Mouse (Mus musculus) splenic B cell, adult 2 months (primary cell): ENCODE measurements around the gene Fxyd5.
A peak's percentile ranks its signal among the peaks of the same experiment; 100 is the strongest.

Experiments used
- DNase-seq: peaks from one replicate; pipeline ENCODE4 v3.0.0-alpha.2; 2011; ENCODE audit warnings: low read depth, low spot score
- H3K27me3 ChIP-seq: 2 replicates; pipeline ENCODE4 v1.6.1; 2012; ENCODE audit warnings: mild to moderate bottlenecking, low read length, moderate library complexity, mixed read lengths; ENCODE audit not compliant: control insufficient read depth, poor library complexity, insufficient read depth, severe bottlenecking
- H3K36me3 ChIP-seq: 2 replicates; pipeline ENCODE4 v1.6.1; 2012; ENCODE audit warnings: mild to moderate bottlenecking, low read length, moderate library complexity, mixed read lengths; ENCODE audit not compliant: control insufficient read depth, poor library complexity, insufficient read depth, severe bottlenecking

Fxyd5 gene

DNA sequence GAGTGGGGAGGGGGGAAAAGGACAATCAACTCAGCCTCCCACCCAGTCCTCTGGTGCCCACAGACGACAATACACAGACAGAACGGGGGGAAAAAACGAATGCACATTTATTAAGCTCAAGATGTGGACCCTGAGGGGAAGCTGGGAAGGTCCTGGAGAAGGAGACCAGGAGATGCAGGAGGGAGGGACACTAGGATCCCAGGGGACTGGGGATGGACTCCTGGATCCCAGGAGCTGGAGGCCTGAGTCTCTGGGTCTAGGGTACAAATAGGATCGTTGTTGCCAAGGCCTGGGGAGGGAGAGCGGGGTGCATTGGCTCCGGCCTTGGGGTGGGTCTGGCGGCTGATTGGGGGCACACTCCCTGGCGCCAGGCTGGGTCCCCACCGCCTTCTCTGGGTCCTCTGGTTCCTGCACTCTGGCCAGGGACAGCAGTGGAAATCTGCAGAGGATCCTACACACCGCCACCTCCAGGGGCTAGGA lies at the start of gene Fxyd5:
Gene Fxyd5 (minus strand): TSS at position 51 of the 480 bp plus-strand sequence.
- Histone ChIP-seq H3K36me3 (0 out of 2 replicates have a peak, but pooled peaks cover 2% of the 10 kb centered on the region), H3K27me3 (no peaks in the 10 kb centered on the region)
- DNase-seq: no peak

DNA sequence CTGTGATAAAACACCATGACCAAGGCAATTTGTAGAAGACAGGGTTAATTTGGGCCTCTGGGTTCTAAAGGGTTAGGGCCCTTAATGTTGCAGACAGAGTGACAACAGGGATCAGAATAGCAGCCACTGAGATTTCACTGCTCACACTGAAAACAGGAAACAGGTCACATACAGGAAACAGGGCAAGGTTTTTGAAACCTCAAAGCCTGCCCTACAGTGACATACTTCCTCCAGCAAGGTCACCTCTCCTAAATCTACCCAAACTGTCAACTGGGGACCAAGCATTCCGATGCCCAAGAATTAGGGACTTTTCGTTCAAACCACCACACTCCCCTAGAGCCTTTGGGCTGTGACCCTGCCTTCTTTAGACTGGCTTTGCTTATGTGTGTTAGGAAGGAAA lies 47.4 kb upstream of the Fxyd5 start:
- H3K27me3 ChIP-seq: no peaks in the 10 kb centered on the region
- DNase-seq: peak; percentile 80
- H3K36me3 ChIP-seq: no peaks in the 10 kb centered on the region

DNA sequence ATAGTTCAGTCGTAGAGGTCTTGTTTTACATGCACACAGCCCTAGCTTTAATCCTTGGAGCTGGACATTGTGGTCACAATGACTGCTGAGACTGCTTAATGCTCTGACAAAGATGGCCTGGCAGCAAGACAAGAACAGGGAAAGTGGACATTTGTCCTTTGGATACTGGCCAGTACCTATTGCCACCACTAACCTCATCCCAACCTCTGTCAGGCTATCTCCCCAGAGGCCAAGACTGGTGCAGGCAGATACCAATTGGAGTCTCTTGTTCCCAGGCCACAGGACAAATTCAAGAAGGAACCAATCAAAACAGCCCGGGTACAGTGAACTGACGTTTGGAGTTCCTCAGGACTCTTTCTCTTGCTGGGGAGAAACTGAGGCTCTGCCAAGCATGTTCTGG lies 45.9 kb upstream of the Fxyd5 start:
- H3K36me3 ChIP-seq: no peaks in the 10 kb centered on the region
- no peak for DNase-seq
- H3K27me3 ChIP-seq: no peaks in the 10 kb centered on the region

DNA sequence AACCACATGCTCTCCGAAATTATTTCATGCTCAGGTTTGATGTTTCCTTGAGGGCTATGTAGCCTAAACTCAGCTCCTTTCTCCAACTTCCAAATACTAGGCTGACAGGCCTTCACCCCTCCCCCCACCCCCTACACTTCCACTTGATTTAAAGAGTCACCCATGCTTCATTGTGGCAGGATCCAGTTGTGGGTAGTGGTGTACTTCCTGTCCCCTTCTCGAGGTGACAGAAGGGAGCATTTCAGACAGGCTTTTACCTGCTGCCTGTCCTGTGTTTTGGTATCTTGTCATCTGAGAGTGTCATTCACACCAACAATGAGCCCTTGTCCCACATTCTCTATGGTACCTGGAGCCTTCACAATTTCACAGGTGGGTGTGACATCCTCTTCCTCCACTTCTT lies 45.0 kb upstream of the Fxyd5 start:
- Histone ChIP-seq H3K27me3 (no peaks in the 10 kb centered on the region), H3K36me3 (no peaks in the 10 kb centered on the region)
- DNase-seq: no peak

DNA sequence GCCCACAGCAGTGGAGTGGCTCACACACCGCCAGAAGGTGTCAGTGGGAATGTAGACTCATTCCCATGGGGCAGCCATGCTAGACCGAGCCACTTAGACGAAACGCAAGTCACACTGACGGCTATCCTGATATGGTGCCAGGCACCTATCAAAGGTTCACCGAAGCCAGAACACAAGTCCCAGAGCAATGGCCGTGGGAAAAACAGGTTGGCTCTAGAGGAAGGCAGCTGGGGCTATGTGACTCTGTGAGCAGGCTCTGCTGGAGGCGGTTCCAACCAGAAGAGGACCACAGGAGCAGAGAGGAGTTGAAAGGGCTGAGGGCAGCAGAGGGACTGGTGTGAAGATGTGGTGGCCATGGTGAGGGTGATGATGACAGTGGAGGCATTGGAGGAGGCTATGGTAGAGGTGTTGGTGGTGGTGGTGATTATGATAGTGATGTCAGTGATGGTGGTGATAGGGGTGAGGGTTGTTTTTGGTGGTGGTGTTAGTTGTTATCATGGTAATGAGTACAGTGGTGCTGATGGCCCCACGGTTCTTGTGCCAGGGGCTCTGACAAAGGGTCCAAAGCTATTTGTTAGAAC lies 44.0 kb upstream of the Fxyd5 start:
- no peak for DNase-seq
- no peaks in the 10 kb centered on the region for H3K36me3 ChIP-seq
- H3K27me3 ChIP-seq: no peaks in the 10 kb centered on the region

DNA sequence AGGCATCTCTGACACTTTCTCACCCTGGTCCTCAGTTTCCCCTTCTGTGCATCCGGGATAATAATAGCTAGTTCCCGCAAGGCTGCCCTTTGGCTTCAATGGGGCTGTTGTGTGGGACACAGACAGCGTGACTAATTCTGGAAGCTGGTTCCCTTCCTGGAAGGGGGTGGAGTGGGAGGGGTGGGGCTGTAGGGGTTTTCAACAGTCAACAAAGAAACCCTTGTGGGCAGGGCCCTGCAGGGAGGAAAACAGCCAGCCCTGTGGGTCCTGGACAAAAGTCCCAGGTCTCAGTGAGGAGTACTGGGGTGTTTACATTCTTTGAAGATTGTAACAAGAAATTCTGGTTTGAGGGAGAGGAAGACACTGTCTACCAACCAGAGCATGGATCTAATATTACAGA lies 42.9 kb upstream of the Fxyd5 start:
- H3K27me3 ChIP-seq: no peaks in the 10 kb centered on the region
- DNase-seq: no peak

DNA sequence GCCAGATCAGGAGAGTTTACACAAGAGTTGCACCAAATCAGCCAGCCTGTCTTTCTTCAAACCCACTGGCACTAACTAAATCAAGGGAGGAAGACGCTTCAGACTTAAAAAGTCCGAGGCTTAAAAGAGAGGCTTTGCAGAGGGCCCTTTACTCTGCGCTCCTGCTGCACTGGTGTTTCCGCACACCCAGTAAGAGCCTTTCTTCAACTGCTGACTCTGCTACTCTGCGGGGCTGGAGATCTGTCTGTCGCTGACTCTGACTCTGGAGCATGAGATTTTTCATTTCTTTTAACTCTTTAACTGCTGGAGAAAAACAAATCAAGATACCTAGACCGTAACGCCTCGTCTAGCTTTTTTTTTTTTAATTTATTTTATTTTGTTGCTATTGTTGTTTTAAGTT lies 41.9 kb upstream of the Fxyd5 start:
- DNase-seq: no peak
- Histone ChIP-seq H3K27me3 (no peaks in the 10 kb centered on the region), H3K36me3 (no peaks in the 10 kb centered on the region)

More for the DNA sequence above, 42.9 kb upstream of the Fxyd5 start:
- no peaks in the 10 kb centered on the region for H3K36me3 ChIP-seq

DNA sequence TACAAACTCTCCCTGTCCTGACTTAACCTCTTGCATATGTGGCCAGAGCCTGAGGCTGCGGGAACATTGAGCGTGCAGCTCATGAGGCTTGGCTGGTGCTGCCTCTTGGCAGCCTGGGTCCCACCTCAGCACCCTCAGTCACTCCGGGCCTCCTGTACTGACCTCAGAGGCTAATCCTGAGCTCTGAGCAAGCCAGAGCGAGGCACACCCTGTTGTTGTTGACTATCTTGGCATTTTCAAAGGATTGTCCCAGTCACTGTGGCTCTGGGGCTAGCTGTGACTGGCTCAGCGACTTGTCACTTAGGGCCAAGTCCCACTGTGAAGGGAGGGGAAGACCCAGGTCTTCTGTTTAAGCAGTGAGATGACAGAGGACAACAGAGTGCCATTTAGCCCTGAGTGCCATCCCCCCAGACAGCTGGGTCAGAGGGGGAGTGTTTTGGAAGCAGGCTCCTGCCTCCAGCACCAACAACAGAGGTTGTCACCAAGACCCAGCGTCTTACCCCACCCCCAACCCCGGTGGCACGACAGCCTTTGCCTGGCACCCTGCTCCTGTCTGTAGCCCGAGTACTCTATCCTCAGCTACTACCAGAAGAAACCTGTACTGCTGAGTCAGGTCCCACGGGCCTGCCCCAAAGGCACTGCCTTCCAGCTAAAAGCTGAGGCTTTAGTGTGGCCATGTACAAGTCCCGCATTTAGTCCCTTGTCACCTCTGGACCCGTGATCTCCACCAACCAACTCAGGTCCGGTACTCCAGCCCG lies 40.7 kb upstream of the Fxyd5 start:
- H3K27me3 ChIP-seq: no peaks in the 10 kb centered on the region
- no peak for DNase-seq
- H3K36me3 ChIP-seq: no peaks in the 10 kb centered on the region

DNA sequence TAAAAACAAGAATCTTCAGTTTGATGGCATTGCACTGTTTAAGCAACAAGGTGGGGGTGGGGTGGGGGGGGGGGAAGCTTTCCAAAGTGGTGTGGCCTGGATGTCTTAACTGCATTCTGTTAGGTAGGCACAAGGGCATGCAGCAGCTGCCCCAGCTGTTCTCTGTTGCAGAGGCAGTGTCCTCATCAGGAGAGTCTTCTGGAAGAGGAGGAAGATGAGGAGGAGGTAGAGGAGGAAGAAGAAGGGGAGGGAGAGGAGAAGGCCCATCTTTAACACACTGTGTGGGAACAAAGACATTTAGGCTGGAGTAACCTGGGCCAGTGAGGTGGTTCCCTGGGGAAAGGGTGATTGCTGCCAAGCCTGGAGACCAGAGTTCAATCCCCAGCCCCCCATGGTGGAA lies 39.8 kb upstream of the Fxyd5 start:
- H3K36me3 ChIP-seq: no peaks in the 10 kb centered on the region
- no peaks in the 10 kb centered on the region for H3K27me3 ChIP-seq
- DNase-seq: no peak

DNA sequence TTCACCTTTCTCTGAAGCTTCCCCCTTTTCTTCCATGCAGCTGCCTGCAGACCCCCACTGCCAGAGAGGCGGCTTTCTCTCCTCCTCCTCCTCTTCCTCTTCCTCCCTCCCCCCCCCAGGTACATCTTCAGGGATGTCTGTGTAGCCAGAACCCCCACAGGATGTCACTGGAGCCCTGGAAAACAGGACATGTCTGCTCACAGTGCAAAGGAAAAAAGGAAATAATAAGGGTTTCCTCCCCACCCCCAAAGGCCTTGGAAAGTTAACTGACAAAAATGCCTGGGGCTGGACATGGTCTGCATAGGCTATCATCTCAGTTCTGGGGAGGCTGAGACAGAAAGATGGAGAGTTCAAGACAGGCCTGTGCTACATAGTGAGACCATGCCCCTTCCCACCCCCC lies 38.8 kb upstream of the Fxyd5 start:
- H3K36me3 ChIP-seq: no peaks in the 10 kb centered on the region
- DNase-seq: no peak
- no peaks in the 10 kb centered on the region for H3K27me3 ChIP-seq

DNA sequence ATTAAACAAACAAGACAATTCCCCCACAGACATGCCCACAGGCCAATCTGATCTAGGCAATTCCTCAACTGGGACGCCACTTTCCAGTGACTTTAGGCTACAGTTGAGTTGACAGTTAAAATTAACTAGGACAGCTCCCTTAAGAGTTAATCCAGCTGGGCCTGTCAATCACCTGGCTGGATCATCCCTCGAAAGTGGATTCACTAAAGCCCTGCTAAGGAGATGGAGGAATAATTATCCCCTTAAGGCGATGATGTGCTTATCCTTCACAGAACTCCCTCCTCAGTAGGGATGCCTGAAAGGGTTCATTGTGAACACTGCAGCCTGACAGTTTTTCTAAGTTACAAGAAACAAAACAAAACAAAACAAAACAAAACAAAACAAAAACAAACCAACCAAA lies 38.3 kb upstream of the Fxyd5 start:
- no peak for DNase-seq
- H3K36me3 ChIP-seq: no peaks in the 10 kb centered on the region
- H3K27me3 ChIP-seq: no peaks in the 10 kb centered on the region

DNA sequence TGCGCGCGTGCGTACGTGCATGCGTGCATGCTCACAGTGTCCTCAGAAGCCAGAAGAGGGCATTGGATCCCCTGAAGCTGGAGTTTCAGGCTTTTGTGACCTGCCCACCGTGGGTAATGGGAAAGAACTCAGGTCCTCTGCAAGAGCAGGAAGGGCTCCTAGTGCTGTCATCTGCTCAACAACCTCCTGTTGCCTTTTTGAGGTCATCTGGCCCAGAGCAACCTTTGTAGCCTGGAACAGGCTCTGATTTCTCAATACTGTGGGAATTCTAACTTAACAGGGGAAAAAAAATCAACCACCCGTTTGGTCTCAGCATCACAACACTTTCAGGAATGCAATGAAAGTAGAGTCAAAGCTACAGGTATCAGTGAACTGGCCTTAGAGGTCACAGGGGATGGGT lies 37.4 kb upstream of the Fxyd5 start:
- no peaks in the 10 kb centered on the region for H3K27me3 ChIP-seq
- no peak for DNase-seq
- no peaks in the 10 kb centered on the region for H3K36me3 ChIP-seq

DNA sequence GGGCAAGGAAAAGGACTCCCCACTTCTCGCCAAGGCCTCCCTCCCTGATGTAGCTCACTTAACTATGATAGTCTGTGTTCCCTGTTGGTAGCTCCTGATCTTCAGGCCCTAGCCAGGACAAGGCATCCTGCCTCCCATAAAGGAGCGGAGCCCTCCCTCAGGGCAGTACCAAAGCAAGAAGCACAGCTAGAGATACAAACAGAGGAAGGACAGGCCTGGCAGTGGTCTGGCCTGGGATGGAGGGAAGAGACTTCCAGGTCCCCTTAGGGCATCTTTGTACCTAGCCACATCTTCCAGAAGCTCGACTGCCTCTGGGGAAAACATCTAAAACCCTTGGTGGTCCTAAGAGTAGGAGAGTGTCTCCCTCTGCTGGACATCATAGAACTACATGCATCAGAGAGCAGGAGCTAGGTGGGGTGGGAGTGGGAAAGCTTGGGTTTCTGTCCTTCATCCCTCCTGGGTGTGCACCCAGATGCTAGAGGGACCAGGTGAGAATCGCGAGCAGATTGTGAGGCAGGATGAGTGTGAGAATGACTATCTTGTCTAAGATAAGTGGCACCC lies 35.7 kb upstream of the Fxyd5 start:
- Histone ChIP-seq H3K36me3 (no peaks in the 10 kb centered on the region), H3K27me3 (no peaks in the 10 kb centered on the region)
- peak; percentile 74 for DNase-seq

DNA sequence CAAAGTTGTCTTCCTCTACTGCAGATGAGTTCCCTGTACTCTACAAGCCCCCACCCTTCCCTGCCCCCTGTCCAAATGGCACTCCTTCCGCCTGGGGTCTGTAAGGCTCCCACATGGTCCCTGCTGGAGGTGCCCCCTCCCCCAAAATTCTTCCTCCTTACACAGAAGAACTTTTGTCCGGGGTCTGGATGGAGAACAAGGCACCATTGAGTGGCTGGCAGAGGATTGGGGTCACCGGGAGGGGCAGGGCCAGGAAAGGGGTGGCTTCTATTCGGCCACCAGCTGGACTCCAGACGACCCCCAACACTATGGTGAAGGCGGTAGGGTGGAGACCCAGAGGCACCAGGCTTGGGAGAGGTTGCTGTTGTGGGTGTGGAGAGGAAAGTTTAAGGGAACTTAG lies 35.2 kb upstream of the Fxyd5 start:
- DNase-seq: no peak
- Histone ChIP-seq H3K36me3 (no peaks in the 10 kb centered on the region), H3K27me3 (no peaks in the 10 kb centered on the region)

DNA sequence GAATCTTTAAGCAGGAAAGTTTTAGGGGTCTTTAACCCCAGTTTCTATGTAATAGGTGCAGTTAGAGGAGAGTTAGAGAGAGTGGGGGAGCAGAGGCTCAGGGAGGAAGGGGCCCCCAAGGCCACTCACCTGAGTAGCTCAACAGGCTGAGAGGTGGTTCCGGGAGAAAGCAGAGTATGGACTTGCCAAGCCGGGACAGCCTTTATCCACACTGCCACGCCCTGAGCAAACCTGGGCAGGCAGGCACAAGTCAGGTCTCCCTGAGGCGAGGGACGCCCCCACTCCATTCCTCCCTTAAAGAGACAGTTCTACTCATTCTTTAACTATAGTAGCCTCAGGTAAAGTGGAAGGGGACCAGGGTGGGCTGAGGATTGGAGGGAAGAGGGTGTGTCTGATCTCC lies 34.2 kb upstream of the Fxyd5 start, which contains the start of gene Fxyd3:
Gene Fxyd3 (minus strand): TSS at position 213 of the 400 bp plus-strand sequence.
- Histone ChIP-seq H3K27me3 (no peaks in the 10 kb centered on the region), H3K36me3 (no peaks in the 10 kb centered on the region)
- no peak for DNase-seq
